Mouse (Mus musculus) cortical plate, adult 2 months (tissue): ENCODE results near the gene Espl1.

Experiments
- CTCF ChIP-seq: fragments of 200-500 bp; IDR thresholded peaks from 2 replicates; pipeline ENCODE4 v1.5.1; 2011; ENCODE audit warnings: mild to moderate bottlenecking, control low read depth, low read length; ENCODE audit not compliant: insufficient read depth; ENCODE audit errors: extremely low read depth
- POLR2A ChIP-seq: fragments of 200-500 bp; IDR thresholded peaks from 2 replicates; pipeline ENCODE4 v1.6.1; 2011; ENCODE audit warnings: mild to moderate bottlenecking, low read length, control low read depth; ENCODE audit not compliant: insufficient read depth; ENCODE audit errors: extremely low read depth

- TF ChIP-seq CTCF, result no peak
- TF ChIP-seq POLR2A, result no peak
Observed at GRCm38 (mm10) chr15:102355134-102355870, 59.2 kb downstream of the Espl1 start.
